Mouse (Mus musculus) kidney, adult 11 months (tissue): ENCODE data around the gene Tanc1.

Experiments used
- DNase-seq: peaks from one replicate; pipeline ENCODE4 v3.0.0; 2022

The Tanc1 gene

GRCm38 (mm10) chr2:59685606-59685950 lies 73.7 kb downstream of the Tanc1 start:
- DNase-seq: no peak

GRCm38 (mm10) chr2:59688261-59689104 lies 76.6 kb downstream of the Tanc1 start:
- DNase-seq: no peak

GRCm38 (mm10) chr2:59691112-59691511 lies 79.3 kb downstream of the Tanc1 start:
- peak; percentile 74 for DNase-seq

GRCm38 (mm10) chr2:59693473-59693872 lies 81.6 kb downstream of the Tanc1 start:
- DNase-seq: no peak

- peak; percentile 81 for DNase-seq
Observed at GRCm38 (mm10) chr2:59697123-59697522, 85.3 kb downstream of the Tanc1 start.

- no peak for DNase-seq
Observed at GRCm38 (mm10) chr2:59697722-59698634, 86.1 kb downstream of the Tanc1 start.

- no peak for DNase-seq
Observed at GRCm38 (mm10) chr2:59698635-59699300, 86.9 kb downstream of the Tanc1 start.

GRCm38 (mm10) chr2:59699893-59700292 lies 88.1 kb downstream of the Tanc1 start:
- DNase-seq: peak; percentile 86

GRCm38 (mm10) chr2:59705221-59705620 lies 93.4 kb downstream of the Tanc1 start:
- DNase-seq: no peak

- DNase-seq: no peak
Observed at GRCm38 (mm10) chr2:59706806-59707205, 95.0 kb downstream of the Tanc1 start.

GRCm38 (mm10) chr2:59707922-59708706 lies 96.3 kb downstream of the Tanc1 start:
- no peak for DNase-seq

GRCm38 (mm10) chr2:59710771-59711170 lies 98.9 kb downstream of the Tanc1 start:
- DNase-seq: no peak

- no peak for DNase-seq
Observed at GRCm38 (mm10) chr2:59711992-59712391, 100.2 kb downstream of the Tanc1 start.

- no peak for DNase-seq
Observed at GRCm38 (mm10) chr2:59712484-59712883, 100.6 kb downstream of the Tanc1 start.

GRCm38 (mm10) chr2:59713626-59714556 lies 102.0 kb downstream of the Tanc1 start:
- no peak for DNase-seq

- no peak for DNase-seq
Observed at GRCm38 (mm10) chr2:59714992-59715391, 103.2 kb downstream of the Tanc1 start.

GRCm38 (mm10) chr2:59716461-59716860 lies 104.6 kb downstream of the Tanc1 start:
- DNase-seq: no peak

- no peak for DNase-seq
Observed at GRCm38 (mm10) chr2:59717746-59718294, 106.0 kb downstream of the Tanc1 start.

GRCm38 (mm10) chr2:59718601-59719416 lies 107.0 kb downstream of the Tanc1 start:
- no peak for DNase-seq

- no peak for DNase-seq
Observed at GRCm38 (mm10) chr2:59719831-59720230, 108.0 kb downstream of the Tanc1 start.
